In the genomic region with DNA sequence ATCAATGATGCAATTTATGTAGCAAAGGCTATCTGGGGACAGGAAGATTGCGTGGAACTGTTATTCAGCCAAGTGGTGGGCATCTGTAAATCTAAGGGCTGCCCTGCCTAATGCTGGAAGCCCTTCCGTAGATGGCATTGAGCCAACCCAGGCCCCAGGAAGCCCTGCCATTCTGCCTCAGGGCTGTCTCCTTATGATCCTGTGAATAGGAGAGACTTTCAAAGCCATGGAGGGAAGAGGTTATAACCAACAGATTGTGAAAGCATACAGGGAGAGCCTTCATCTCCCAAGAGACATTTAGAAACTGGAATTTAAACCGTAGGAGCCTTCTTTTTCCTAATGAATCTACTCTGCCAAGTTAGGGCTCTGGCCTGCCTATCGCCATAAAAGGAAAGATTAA, we compare ENCODE assay signal across 8 mouse cellular contexts. TPM values are rescaled to one million over a fixed set of nuclear protein-coding genes. Genes with fewer than 3 reads are reported as not detected.
A peak's percentile ranks its signal among the peaks of the same experiment; 100 is the strongest.
DNase-seq lines count a peak whose midpoint lies in the region; ATAC-seq and TF ChIP-seq lines count a peak whose summit lies in the region.

No protein-coding gene starts in this region.

- peak; percentile 50; the same call in 1 of the 2 replicates for TF ChIP-seq EP300 in heart, postnatal 0 days (IDR thresholded peaks at IDR 0.05; ENCODE audit: low read depth)
- no peak for TF ChIP-seq EP300 in stomach, postnatal 0 days (optimal IDR thresholded peaks at IDR 0.05)

- no peak overlapping the region for H3K9ac ChIP-seq in hindbrain, embryonic 14.5 days
- H3K9ac ChIP-seq in hindbrain, embryonic 11.5 days (ENCODE audit: low read depth, low read length) = no peak overlapping the region
- H3K9ac ChIP-seq in heart, postnatal 0 days (replicated peaks; ENCODE audit: low read depth, low read length) = peak overlapping the region; percentile 85
- H3K9ac ChIP-seq in liver, embryonic 11.5 days (ENCODE audit: low read depth, low read length) = no peak overlapping the region
- H3K9ac ChIP-seq in stomach, postnatal 0 days (ENCODE audit: low read length) = peak overlapping the region; percentile 48

- H3K27me3 ChIP-seq in hindbrain, embryonic 14.5 days (ENCODE audit: control insufficient read depth, insufficient read depth, low read length) = no peaks in the 10 kb centered on the region
- H3K27me3 ChIP-seq in hindbrain, embryonic 11.5 days (ENCODE audit: control insufficient read depth, insufficient read depth, low read length) = no peaks in the 10 kb centered on the region
- H3K27me3 ChIP-seq in heart, postnatal 0 days (ENCODE audit: control insufficient read depth, insufficient read depth, low read length) = no peaks in the 10 kb centered on the region
- H3K27me3 ChIP-seq in liver, embryonic 11.5 days (replicated peaks; ENCODE audit: control insufficient read depth, insufficient read depth, low read length) = no peaks in the 10 kb centered on the region
- H3K27me3 ChIP-seq in stomach, postnatal 0 days (ENCODE audit: control insufficient read depth, insufficient read depth, low read length) = no peaks in the 10 kb centered on the region

- H3K27ac ChIP-seq in hindbrain, embryonic 14.5 days = no peak overlapping the region
- no peak overlapping the region for H3K27ac ChIP-seq in hindbrain, embryonic 11.5 days (ENCODE audit: low read depth, low read length)
- H3K27ac ChIP-seq in heart, postnatal 0 days (ENCODE audit: low read depth) = peak overlapping the region; percentile 99
- H3K27ac ChIP-seq in liver, embryonic 11.5 days (ENCODE audit: low read depth, low read length) = no peak overlapping the region
- peak overlapping the region; percentile 78 for H3K27ac ChIP-seq in stomach, postnatal 0 days (replicated peaks)

- 0 out of 2 replicates have a peak, but pooled peaks cover under 1% of the 10 kb centered on the region for H3K9me3 ChIP-seq in hindbrain, embryonic 14.5 days (ENCODE audit: control insufficient read depth, low read length)
- H3K9me3 ChIP-seq in hindbrain, embryonic 11.5 days (ENCODE audit: control insufficient read depth, low read length) = no peaks in the 10 kb centered on the region
- H3K9me3 ChIP-seq in heart, postnatal 0 days (replicated peaks; ENCODE audit: control insufficient read depth, low read length) = no peaks in the 10 kb centered on the region
- no peaks in the 10 kb centered on the region for H3K9me3 ChIP-seq in liver, embryonic 11.5 days (ENCODE audit: control insufficient read depth, low read length)
- H3K9me3 ChIP-seq in stomach, postnatal 0 days (ENCODE audit: control insufficient read depth, low read length) = no peaks in the 10 kb centered on the region

- 46% methylated on average over 4 of the region's 4 CpGs for WGBS in hindbrain, embryonic 14.5 days
- 85% methylated on average over 4 of the region's 4 CpGs for WGBS in hindbrain, embryonic 11.5 days
- 6% methylated on average over 4 of the region's 4 CpGs for WGBS in heart, postnatal 0 days
- 66% methylated on average over 4 of the region's 4 CpGs for WGBS in liver, embryonic 11.5 days
- WGBS in stomach, postnatal 0 days = 32% methylated on average over 4 of the region's 4 CpGs

- peaks cover 4% of the 10 kb centered on the region; the same call in 1 of the 2 replicates for H3K4me1 ChIP-seq in hindbrain, embryonic 14.5 days (replicated peaks; ENCODE audit: control insufficient read depth, insufficient read depth, low read length)
- H3K4me1 ChIP-seq in hindbrain, embryonic 11.5 days (replicated peaks; ENCODE audit: control insufficient read depth, insufficient read depth, low read length) = no peaks in the 10 kb centered on the region
- H3K4me1 ChIP-seq in heart, postnatal 0 days (ENCODE audit: control insufficient read depth, insufficient read depth) = peaks cover 30% of the 10 kb centered on the region
- no peaks in the 10 kb centered on the region; the same call in 1 of the 2 replicates for H3K4me1 ChIP-seq in liver, embryonic 11.5 days (replicated peaks; ENCODE audit: control insufficient read depth, insufficient read depth, low read length)
- no peaks in the 10 kb centered on the region for H3K4me1 ChIP-seq in stomach, postnatal 0 days (replicated peaks; ENCODE audit: control insufficient read depth, insufficient read depth)

- H3K4me3 ChIP-seq in hindbrain, embryonic 14.5 days (replicated peaks; ENCODE audit: low read length) = no peak overlapping the region
- no peak overlapping the region for H3K4me3 ChIP-seq in hindbrain, embryonic 11.5 days (ENCODE audit: low read depth, low read length)
- peak overlapping the region; percentile 70 for H3K4me3 ChIP-seq in heart, postnatal 0 days (ENCODE audit: low read depth, low read length)
- H3K4me3 ChIP-seq in liver, embryonic 11.5 days (ENCODE audit: low read depth, low read length) = peak overlapping the region; percentile 34
- H3K4me3 ChIP-seq in stomach, postnatal 0 days (ENCODE audit: low read depth, low read length) = peak overlapping the region; percentile 54

- DNase-seq in hindbrain, embryonic 14.5 days (ENCODE audit: low spot score) = peak; percentile 45
- DNase-seq in hindbrain, embryonic 11.5 days (ENCODE audit: low spot score) = no peak
- peak; percentile 22 to 60 for DNase-seq in adrenal gland, postnatal 36 days
- DNase-seq in heart, postnatal 0 days (ENCODE audit: low spot score) = no peak
- no peak for DNase-seq in liver, embryonic 11.5 days (ENCODE audit: low spot score)
- peak; percentile 24 for DNase-seq in stomach, postnatal 0 days (ENCODE audit: low spot score)
- no peak for DNase-seq in frontal cortex, postnatal 10 days (ENCODE audit: low spot score in 2 of 2)

- peak; percentile 79; the same call in 1 of the 2 replicates for ATAC-seq in hindbrain, embryonic 14.5 days (ENCODE audit: low FRiP score)
- no peak for ATAC-seq in hindbrain, embryonic 11.5 days (ENCODE audit: low FRiP score)
- no peak for ATAC-seq in heart, postnatal 0 days (ENCODE audit: insufficient read depth, low read depth)
- ATAC-seq in liver, embryonic 11.5 days (replicated peaks; ENCODE audit: low FRiP score) = no peak
- no peak for ATAC-seq in stomach, postnatal 0 days (ENCODE audit: low FRiP score, low TSS enrichment)
- no peak for ATAC-seq in erythroid progenitor cell, adult 5-6 weeks (replicated peaks; ENCODE audit: low FRiP score, poor library complexity, severe bottlenecking)

- no peaks in the 10 kb centered on the region for H3K36me3 ChIP-seq in hindbrain, embryonic 14.5 days (replicated peaks; ENCODE audit: control insufficient read depth, insufficient read depth)
- H3K36me3 ChIP-seq in hindbrain, embryonic 11.5 days (ENCODE audit: control insufficient read depth, insufficient read depth, low read length) = no peaks in the 10 kb centered on the region
- peaks cover 16% of the 10 kb centered on the region; the same call in 1 of the 2 replicates for H3K36me3 ChIP-seq in heart, postnatal 0 days (replicated peaks; ENCODE audit: control insufficient read depth, insufficient read depth, low read length)
- H3K36me3 ChIP-seq in liver, embryonic 11.5 days (ENCODE audit: control insufficient read depth, insufficient read depth, low read length) = no peaks in the 10 kb centered on the region
- no peaks in the 10 kb centered on the region for H3K36me3 ChIP-seq in stomach, postnatal 0 days (ENCODE audit: control insufficient read depth, insufficient read depth, low read length)

- TF ChIP-seq CTCF in heart, postnatal 0 days (IDR thresholded peaks at IDR 0.05; ENCODE audit: low read depth) = no peak
- no peak for TF ChIP-seq CTCF in stomach, postnatal 0 days (IDR thresholded peaks at IDR 0.05; ENCODE audit: low read depth)

- H3K4me2 ChIP-seq in hindbrain, embryonic 14.5 days (replicated peaks) = peak overlapping the region; percentile 17; the same call in 1 of the 2 replicates
- H3K4me2 ChIP-seq in hindbrain, embryonic 11.5 days (replicated peaks; ENCODE audit: low read depth, low read length) = no peak overlapping the region
- peak overlapping the region; percentile 73 for H3K4me2 ChIP-seq in heart, postnatal 0 days (ENCODE audit: low read depth, low read length)
- H3K4me2 ChIP-seq in liver, embryonic 11.5 days = peak overlapping the region; percentile 51
- peak overlapping the region; percentile 66 for H3K4me2 ChIP-seq in stomach, postnatal 0 days (replicated peaks; ENCODE audit: low read depth)

RNA-seq across cellular contexts. Expression of gene Cavin2, which starts 1.7 kb away (rescaled TPM):
- 8.8 and 9.1 TPM in 2 replicates for polyA plus RNA-seq in hindbrain, embryonic 14.5 days (2014; fragmentation: Nextera tagmentation; extraction: Ambion mirVana)
- polyA plus RNA-seq in hindbrain, embryonic 11.5 days (2014; fragmentation: Nextera tagmentation; extraction: Ambion mirVana) = 4.5 and 5.0 TPM in 2 replicates
- 10 to 100 TPM; 41.3 to 55.1 TPM for total RNA-seq in adrenal gland, postnatal 36 days (2021)
- total RNA-seq in heart, postnatal 0 days (2014; rRNA removed; ENCODE audit: low replicate concordance) = 185 and 253 TPM in 2 replicates
- 190 and 192 TPM in 2 replicates for polyA plus RNA-seq in heart, postnatal 0 days (2015; fragmentation: Nextera tagmentation; extraction: Ambion mirVana)
- polyA plus RNA-seq in liver, embryonic 11.5 days (2014; fragmentation: Nextera tagmentation; extraction: Ambion mirVana) = 31.1 and 34.5 TPM in 2 replicates
- polyA plus RNA-seq in stomach, postnatal 0 days (2015; fragmentation: Nextera tagmentation; extraction: Ambion mirVana) = 42.5 and 46.1 TPM in 2 replicates
- total RNA-seq in erythroid progenitor cell, adult 5-6 weeks (2015; ENCODE audit: low replicate concordance) = 0.36 and 0.84 TPM in 2 replicates
- total RNA-seq in erythroid progenitor cell, adult 5-6 weeks (2017; ENCODE audit: low replicate concordance) = 0.61 and 1.2 TPM in 2 replicates

Comparison
In these comparisons a context has a peak if more than half of its experiments do, and no peak if none do; other contexts are left out.
1. DNase-seq: peak in hindbrain, embryonic 14.5 days (single experiment), adrenal gland, postnatal 36 days (2 of 2) and stomach, postnatal 0 days (single experiment); none in hindbrain, embryonic 11.5 days (single experiment), heart, postnatal 0 days (single experiment), liver, embryonic 11.5 days (single experiment) and frontal cortex, postnatal 10 days (0 of 2).
2. H3K27ac ChIP-seq: peak in heart, postnatal 0 days (single experiment) and stomach, postnatal 0 days (single experiment); none in hindbrain, embryonic 14.5 days (single experiment), hindbrain, embryonic 11.5 days (single experiment) and liver, embryonic 11.5 days (single experiment).
3. H3K4me3 ChIP-seq: peak in heart, postnatal 0 days (single experiment), liver, embryonic 11.5 days (single experiment) and stomach, postnatal 0 days (single experiment); none in hindbrain, embryonic 14.5 days (single experiment) and hindbrain, embryonic 11.5 days (single experiment).
4. H3K9ac ChIP-seq: peak in heart, postnatal 0 days (single experiment) and stomach, postnatal 0 days (single experiment); none in hindbrain, embryonic 14.5 days (single experiment), hindbrain, embryonic 11.5 days (single experiment) and liver, embryonic 11.5 days (single experiment).